Mouse (Mus musculus): ENCODE results near the gene Ccdc183. TPM values are rescaled to one million over a fixed set of nuclear protein-coding genes. Genes with fewer than 3 reads are reported as not detected.

Ccdc183 gene
- polyA plus RNA-seq, 1 experiment, result 107 TPM

- Histone ChIP-seq H3K36me3 (ENCODE audit: control insufficient read depth, insufficient read depth, low read length) (no peaks in the 10 kb centered on the region; the same call in 1 of the 2 replicates), H3K4me1 (ENCODE audit: control insufficient read depth, insufficient read depth, low read length) (no peaks in the 10 kb centered on the region), H3K27me3 (ENCODE audit: control insufficient read depth, insufficient read depth, low read length) (no peaks in the 10 kb centered on the region), H3K27ac (ENCODE audit: control insufficient read depth, insufficient read depth, low read depth, low read length) (no peak overlapping the region), H3K4me3 (ENCODE audit: control insufficient read depth, low read depth, low read length) (no peak overlapping the region)
- no peak for TF ChIP-seq CTCF (IDR thresholded peaks at IDR 0.05; ENCODE audit: control insufficient read depth, insufficient read depth, insufficient replicate concordance, low read depth, low read length)
- TF ChIP-seq POLR2A (IDR thresholded peaks at IDR 0.05; ENCODE audit: control insufficient read depth, low read depth, low read length), result no peak
Measured at GRCm38 (mm10) chr2:25588227-25588907, 29.1 kb downstream of the Ccdc183 start.

GRCm38 (mm10) chr2:25587290-25587689 is 30.2 kb downstream of the Ccdc183 start:
- TF ChIP-seq CTCF (IDR thresholded peaks at IDR 0.05; ENCODE audit: control insufficient read depth, insufficient read depth, insufficient replicate concordance, low read depth, low read length) (no peak), POLR2A (IDR thresholded peaks at IDR 0.05; ENCODE audit: control insufficient read depth, low read depth, low read length) (no peak)
- Histone ChIP-seq H3K27ac (ENCODE audit: control insufficient read depth, insufficient read depth, low read depth, low read length) (no peak overlapping the region), H3K4me3 (ENCODE audit: control insufficient read depth, low read depth, low read length) (no peak overlapping the region), H3K36me3 (ENCODE audit: control insufficient read depth, insufficient read depth, low read length) (no peaks in the 10 kb centered on the region; the same call in 1 of the 2 replicates), H3K27me3 (ENCODE audit: control insufficient read depth, insufficient read depth, low read length) (no peaks in the 10 kb centered on the region), H3K4me1 (ENCODE audit: control insufficient read depth, insufficient read depth, low read length) (no peaks in the 10 kb centered on the region)

- Histone ChIP-seq H3K4me3 (ENCODE audit: control insufficient read depth, low read depth, low read length) (no peak overlapping the region), H3K27me3 (ENCODE audit: control insufficient read depth, insufficient read depth, low read length) (no peaks in the 10 kb centered on the region), H3K27ac (ENCODE audit: control insufficient read depth, insufficient read depth, low read depth, low read length) (no peak overlapping the region), H3K36me3 (ENCODE audit: control insufficient read depth, insufficient read depth, low read length) (no peaks in the 10 kb centered on the region; the same call in 1 of the 2 replicates), H3K4me1 (ENCODE audit: control insufficient read depth, insufficient read depth, low read length) (peaks cover 6% of the 10 kb centered on the region)
- no peak for TF ChIP-seq CTCF (IDR thresholded peaks at IDR 0.05; ENCODE audit: control insufficient read depth, insufficient read depth, insufficient replicate concordance, low read depth, low read length)
- no peak for TF ChIP-seq POLR2A (IDR thresholded peaks at IDR 0.05; ENCODE audit: control insufficient read depth, low read depth, low read length)
Measured at GRCm38 (mm10) chr2:25585601-25586000, 31.9 kb downstream of the Ccdc183 start.

GRCm38 (mm10) chr2:25584856-25585255 is 32.6 kb downstream of the Ccdc183 start:
- TF ChIP-seq CTCF (IDR thresholded peaks at IDR 0.05; ENCODE audit: control insufficient read depth, insufficient read depth, insufficient replicate concordance, low read depth, low read length) (no peak), POLR2A (IDR thresholded peaks at IDR 0.05; ENCODE audit: control insufficient read depth, low read depth, low read length) (no peak)
- Histone ChIP-seq H3K27me3 (ENCODE audit: control insufficient read depth, insufficient read depth, low read length) (no peaks in the 10 kb centered on the region), H3K36me3 (ENCODE audit: control insufficient read depth, insufficient read depth, low read length) (no peaks in the 10 kb centered on the region; the same call in 1 of the 2 replicates), H3K4me1 (ENCODE audit: control insufficient read depth, insufficient read depth, low read length) (peaks cover 10% of the 10 kb centered on the region), H3K27ac (ENCODE audit: control insufficient read depth, insufficient read depth, low read depth, low read length) (no peak overlapping the region), H3K4me3 (ENCODE audit: control insufficient read depth, low read depth, low read length) (no peak overlapping the region)

- Histone ChIP-seq H3K4me3 (ENCODE audit: control insufficient read depth, low read depth, low read length) (no peak overlapping the region), H3K27me3 (ENCODE audit: control insufficient read depth, insufficient read depth, low read length) (no peaks in the 10 kb centered on the region), H3K36me3 (ENCODE audit: control insufficient read depth, insufficient read depth, low read length) (no peaks in the 10 kb centered on the region; the same call in 1 of the 2 replicates), H3K4me1 (ENCODE audit: control insufficient read depth, insufficient read depth, low read length) (peaks cover 17% of the 10 kb centered on the region), H3K27ac (ENCODE audit: control insufficient read depth, insufficient read depth, low read depth, low read length) (no peak overlapping the region)
- no peak for TF ChIP-seq POLR2A (IDR thresholded peaks at IDR 0.05; ENCODE audit: control insufficient read depth, low read depth, low read length)
- no peak for TF ChIP-seq CTCF (IDR thresholded peaks at IDR 0.05; ENCODE audit: control insufficient read depth, insufficient read depth, insufficient replicate concordance, low read depth, low read length)
Measured at GRCm38 (mm10) chr2:25584152-25584551, 33.3 kb downstream of the Ccdc183 start.

- Histone ChIP-seq H3K27me3 (ENCODE audit: control insufficient read depth, insufficient read depth, low read length) (no peaks in the 10 kb centered on the region), H3K36me3 (ENCODE audit: control insufficient read depth, insufficient read depth, low read length) (no peaks in the 10 kb centered on the region; the same call in 1 of the 2 replicates), H3K4me1 (ENCODE audit: control insufficient read depth, insufficient read depth, low read length) (peaks cover 22% of the 10 kb centered on the region), H3K4me3 (ENCODE audit: control insufficient read depth, low read depth, low read length) (no peak overlapping the region), H3K27ac (ENCODE audit: control insufficient read depth, insufficient read depth, low read depth, low read length) (no peak overlapping the region)
- TF ChIP-seq CTCF (IDR thresholded peaks at IDR 0.05; ENCODE audit: control insufficient read depth, insufficient read depth, insufficient replicate concordance, low read depth, low read length), result no peak
- no peak for TF ChIP-seq POLR2A (IDR thresholded peaks at IDR 0.05; ENCODE audit: control insufficient read depth, low read depth, low read length)
Measured at GRCm38 (mm10) chr2:25583571-25583970, 33.9 kb downstream of the Ccdc183 start.

- Histone ChIP-seq H3K4me3 (ENCODE audit: control insufficient read depth, low read depth, low read length) (no peak overlapping the region), H3K4me1 (ENCODE audit: control insufficient read depth, insufficient read depth, low read length) (peaks cover 27% of the 10 kb centered on the region), H3K27me3 (ENCODE audit: control insufficient read depth, insufficient read depth, low read length) (no peaks in the 10 kb centered on the region), H3K27ac (ENCODE audit: control insufficient read depth, insufficient read depth, low read depth, low read length) (no peak overlapping the region), H3K36me3 (ENCODE audit: control insufficient read depth, insufficient read depth, low read length) (no peaks in the 10 kb centered on the region; the same call in 1 of the 2 replicates)
- TF ChIP-seq POLR2A (IDR thresholded peaks at IDR 0.05; ENCODE audit: control insufficient read depth, low read depth, low read length) (no peak), CTCF (IDR thresholded peaks at IDR 0.05; ENCODE audit: control insufficient read depth, insufficient read depth, insufficient replicate concordance, low read depth, low read length) (no peak)
Measured at GRCm38 (mm10) chr2:25583120-25583481, 34.4 kb downstream of the Ccdc183 start.
